Mouse (Mus musculus): ENCODE measurements around the gene Gramd2. TPM values are rescaled to one million over a fixed set of nuclear protein-coding genes. Genes with fewer than 3 reads are reported as not detected.
A peak's percentile ranks its signal among the peaks of the same experiment; 100 is the strongest.

Gramd2 gene
- total RNA-seq (2017) = 0.19 to 0.53 TPM (median 0.49 TPM) in 3 replicates

DNA sequence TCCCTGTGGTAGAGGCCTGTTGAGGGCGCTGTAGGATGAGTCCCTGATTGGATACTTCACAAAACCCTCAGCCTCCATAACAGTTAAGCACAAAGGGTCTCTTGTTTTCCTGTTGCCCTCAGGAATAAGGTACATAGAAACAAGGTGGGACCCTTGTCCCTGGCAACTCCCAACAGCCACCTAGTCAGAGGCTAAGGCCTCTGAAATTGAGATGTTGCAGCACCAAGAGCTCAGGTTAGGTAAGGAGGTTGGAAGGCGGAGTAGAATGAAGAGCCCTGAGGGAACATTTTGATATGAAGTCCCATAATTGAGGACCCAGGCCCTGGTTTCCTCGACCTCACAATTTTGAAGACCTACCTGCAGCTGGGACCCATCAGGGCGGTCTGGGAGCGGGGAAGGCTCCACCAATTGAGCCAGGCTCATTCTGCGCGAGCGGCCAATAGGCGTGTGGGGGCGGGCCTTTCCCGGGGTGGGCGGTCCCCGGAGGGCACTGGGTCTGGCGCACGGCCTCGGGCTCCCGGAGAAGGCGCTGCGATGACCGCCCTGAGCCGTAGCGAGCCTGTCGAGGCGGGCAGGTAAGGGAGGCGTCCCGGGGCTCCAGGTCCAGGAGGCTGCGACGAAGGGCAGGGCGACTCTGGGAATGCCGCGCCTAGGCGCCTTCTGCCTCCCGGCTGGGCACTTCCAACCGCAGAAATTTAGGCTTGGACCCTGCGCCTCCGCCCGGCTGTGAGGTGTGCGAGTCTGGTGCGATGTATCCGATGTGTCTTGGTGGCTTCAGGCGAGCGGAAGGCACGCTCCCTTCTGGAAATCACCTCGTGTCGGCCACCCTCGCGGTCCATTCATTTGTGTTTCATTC lies at the start of gene Gramd2:
Gene Gramd2 (plus strand): TSS at position 467 of the 856 bp plus-strand sequence.
- peak; percentile 45; the same call in 1 of the 2 replicates for ATAC-seq (replicated peaks; ENCODE audit: insufficient number of reproducible peaks, low FRiP score, low TSS enrichment, poor library complexity, severe bottlenecking)

- ATAC-seq (replicated peaks; ENCODE audit: insufficient number of reproducible peaks, low FRiP score, low TSS enrichment, poor library complexity, severe bottlenecking) = no peak
Measured at GRCm38 (mm10) chr9:59638372-59638771, 41.6 kb upstream of the Gramd2 start.

DNA sequence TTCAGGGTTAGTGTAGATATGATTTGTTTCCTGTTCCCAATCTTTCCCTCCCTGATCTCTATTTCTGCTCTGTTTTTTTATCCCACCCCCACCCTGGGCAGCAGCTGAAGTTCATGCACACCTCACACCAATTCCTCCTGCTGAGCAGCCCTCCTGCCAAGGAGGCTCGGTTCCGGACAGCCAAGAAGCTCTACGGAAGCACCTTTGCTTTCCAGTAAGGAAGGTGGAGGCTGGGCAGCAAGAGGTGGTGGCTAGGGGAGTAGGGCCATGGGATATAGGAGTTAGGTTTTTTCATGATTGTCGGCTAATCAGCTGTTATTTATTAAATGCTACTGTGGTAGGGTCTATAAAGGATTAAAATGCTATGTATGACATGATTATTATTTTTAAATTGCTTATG lies 40.0 kb upstream of the Gramd2 start:
- ATAC-seq (replicated peaks; ENCODE audit: insufficient number of reproducible peaks, low FRiP score, low TSS enrichment, poor library complexity, severe bottlenecking) = no peak

DNA sequence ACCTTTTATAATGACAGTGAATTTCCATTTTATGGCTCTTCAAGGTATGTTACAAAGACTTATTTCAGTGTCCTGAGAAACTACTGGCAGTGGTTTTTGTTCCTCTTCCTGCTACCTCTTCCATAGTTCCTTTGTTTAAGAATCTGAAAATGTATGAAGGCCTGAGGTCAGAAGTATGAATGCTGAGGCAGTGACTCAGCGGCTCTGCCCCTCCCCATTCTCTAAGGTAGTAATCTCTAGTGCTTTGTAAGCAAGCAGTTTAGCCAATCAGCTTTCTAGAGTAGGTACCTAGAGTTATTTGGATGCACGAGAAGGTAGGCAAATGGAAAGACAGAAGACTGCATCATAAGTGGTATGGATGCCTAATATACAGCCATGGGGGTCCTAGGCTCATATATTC lies 38.6 kb upstream of the Gramd2 start:
- ATAC-seq (replicated peaks; ENCODE audit: insufficient number of reproducible peaks, low FRiP score, low TSS enrichment, poor library complexity, severe bottlenecking) = no peak

DNA sequence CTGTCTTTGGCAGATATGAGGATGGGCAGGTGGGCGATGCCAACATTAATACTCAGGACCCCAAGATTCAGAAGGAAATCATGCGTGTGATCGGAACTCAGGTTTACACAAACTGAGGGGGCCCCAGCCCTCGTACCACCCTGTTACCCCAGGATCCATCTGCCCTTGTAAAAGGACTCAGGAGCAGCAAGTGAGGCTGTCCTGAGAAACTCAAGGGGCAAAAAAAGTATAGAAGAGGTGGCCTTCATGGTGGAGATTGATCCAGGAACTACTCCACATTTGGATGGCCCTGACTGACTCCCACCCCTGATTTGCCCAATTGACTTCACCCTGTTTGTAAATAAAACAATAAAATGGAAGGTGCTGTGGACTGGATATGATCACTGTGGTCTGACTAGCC lies 30.0 kb upstream of the Gramd2 start:
- no peak for ATAC-seq (replicated peaks; ENCODE audit: insufficient number of reproducible peaks, low FRiP score, low TSS enrichment, poor library complexity, severe bottlenecking)

DNA sequence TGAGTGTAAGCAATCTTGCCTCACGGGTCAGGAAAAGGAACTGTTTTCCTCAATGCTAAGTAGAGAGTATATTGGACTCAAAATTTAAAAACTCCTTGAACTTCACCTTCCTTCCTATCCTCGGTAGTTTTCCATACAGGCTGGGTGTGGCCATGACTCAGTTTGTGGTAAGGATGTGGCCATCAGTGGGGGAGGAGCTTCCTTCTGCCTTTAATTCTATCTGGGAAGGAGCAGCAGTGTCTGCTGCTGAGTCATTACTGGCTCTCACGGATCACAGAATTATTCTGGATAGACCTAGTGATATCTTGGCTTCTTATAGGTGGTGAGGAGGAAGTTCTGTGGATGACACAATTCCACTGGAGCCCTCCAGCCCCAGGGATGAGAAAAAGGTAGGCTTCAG lies 26.6 kb upstream of the Gramd2 start:
- ATAC-seq (replicated peaks; ENCODE audit: insufficient number of reproducible peaks, low FRiP score, low TSS enrichment, poor library complexity, severe bottlenecking) = no peak

- no peak for ATAC-seq (replicated peaks; ENCODE audit: insufficient number of reproducible peaks, low FRiP score, low TSS enrichment, poor library complexity, severe bottlenecking)
Measured at GRCm38 (mm10) chr9:59654450-59654983, 25.4 kb upstream of the Gramd2 start.

DNA sequence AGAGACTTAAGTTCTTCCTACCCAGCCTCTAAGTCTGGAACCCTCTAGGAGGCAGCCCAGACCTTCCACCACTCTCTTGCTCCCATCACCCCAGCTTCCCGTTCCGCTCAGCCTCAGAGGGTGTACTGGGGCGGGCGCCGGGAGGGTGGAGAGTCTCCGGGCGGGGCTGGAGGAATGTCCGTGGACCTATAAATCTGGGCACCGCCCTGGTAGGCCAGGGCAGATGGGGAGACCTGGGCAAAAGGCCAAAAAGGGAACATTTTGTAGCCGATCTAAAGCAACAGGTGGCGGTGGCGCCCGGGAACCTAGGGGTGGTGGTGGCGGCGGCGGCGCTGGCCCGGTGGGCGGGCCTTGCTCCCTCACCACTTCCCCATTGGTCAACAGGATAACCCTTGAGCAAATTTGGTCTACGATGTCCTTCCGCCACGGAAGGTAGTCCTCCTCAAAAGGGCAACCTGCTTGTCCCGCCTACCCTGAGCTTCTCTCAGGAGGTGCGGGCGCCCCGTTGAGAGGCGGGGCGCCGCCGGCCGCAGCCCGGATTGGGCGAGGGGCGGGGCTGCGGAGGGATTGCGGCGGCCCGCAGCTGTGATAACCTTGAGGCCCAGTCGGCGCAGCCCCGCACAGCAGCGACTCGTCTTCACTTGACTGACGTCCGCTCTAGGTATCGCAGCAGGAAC lies 23.8 kb upstream of the Gramd2 start, which contains the start of gene Pkm:
Gene Pkm (plus strand): TSS at position 411 of the 677 bp plus-strand sequence.
- peak; percentile 72 for ATAC-seq (replicated peaks; ENCODE audit: insufficient number of reproducible peaks, low FRiP score, low TSS enrichment, poor library complexity, severe bottlenecking)

DNA sequence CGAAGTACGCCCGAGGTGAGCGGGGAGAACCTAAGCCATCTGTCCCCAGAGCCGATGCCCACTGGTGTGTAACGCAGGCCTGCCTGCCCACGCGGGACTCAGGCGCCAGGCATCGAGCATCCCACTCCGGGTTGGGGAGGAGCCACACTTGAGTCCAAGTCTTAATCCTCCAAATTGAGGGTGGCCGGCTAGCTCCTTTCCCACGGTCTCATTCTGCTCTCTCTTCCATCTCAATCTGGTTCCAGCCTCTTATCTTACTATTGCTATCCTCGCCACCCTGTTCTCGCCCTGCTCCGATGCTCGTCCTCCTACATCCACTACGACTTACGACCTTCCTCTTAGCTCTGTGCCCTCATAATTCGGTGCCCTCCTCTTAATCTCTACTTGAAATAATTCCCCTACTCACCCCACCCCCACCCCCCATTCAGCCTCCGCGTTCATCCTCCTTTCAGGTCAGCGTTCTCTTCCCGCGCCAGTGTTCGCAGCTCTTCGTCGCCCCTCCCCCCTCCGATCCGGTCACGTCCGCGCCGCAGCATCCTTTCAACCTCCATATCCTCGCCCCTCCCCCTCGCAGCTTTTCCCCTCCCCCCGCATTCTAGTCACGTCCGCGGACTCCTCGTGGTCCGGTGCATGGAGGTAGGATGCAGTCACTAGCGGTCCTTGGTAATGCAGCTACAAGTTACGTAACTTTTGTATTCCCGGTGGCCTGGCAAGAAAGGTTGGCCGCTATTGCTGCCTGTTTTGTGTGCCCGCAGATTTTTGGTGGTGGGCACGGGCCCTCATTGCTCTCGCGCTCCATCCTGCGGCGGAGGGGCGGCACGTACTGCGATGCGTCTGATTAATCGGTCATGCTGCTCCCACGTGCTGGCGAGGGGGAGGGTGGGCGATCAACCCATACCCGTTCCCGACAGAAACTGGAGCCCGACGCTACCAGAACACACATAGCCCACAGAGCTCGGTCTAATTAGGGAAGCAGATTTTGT lies 23.0 kb upstream of the Gramd2 start:
- ATAC-seq (replicated peaks; ENCODE audit: insufficient number of reproducible peaks, low FRiP score, low TSS enrichment, poor library complexity, severe bottlenecking) = peak; percentile 19

GRCm38 (mm10) chr9:59658146-59658545 lies 21.8 kb upstream of the Gramd2 start:
- no peak for ATAC-seq (replicated peaks; ENCODE audit: insufficient number of reproducible peaks, low FRiP score, low TSS enrichment, poor library complexity, severe bottlenecking)

- peak; percentile 40 for ATAC-seq (replicated peaks; ENCODE audit: insufficient number of reproducible peaks, low FRiP score, low TSS enrichment, poor library complexity, severe bottlenecking)
Measured at GRCm38 (mm10) chr9:59659036-59660026, 20.6 kb upstream of the Gramd2 start.

DNA sequence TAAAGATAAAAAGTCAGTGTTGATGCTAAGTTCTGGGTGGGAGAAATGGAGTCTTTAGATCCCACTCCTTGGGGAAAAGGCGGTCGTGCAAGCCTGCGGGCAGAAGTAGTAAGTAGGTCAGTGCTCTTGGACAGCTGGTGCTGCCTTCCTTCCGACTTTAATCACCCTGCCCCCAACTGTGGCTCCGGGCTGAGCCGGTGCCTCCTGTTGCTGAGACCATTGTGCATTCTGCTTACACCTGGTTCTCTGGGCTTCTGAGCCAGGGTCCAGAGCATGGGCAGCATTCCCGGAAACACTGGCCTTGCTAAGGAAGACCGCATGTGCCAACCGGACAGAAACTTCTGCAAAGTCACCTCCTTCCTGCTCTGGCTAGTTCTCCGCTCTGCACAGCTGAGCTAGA lies 19.5 kb upstream of the Gramd2 start:
- ATAC-seq (replicated peaks; ENCODE audit: insufficient number of reproducible peaks, low FRiP score, low TSS enrichment, poor library complexity, severe bottlenecking) = no peak

GRCm38 (mm10) chr9:59661298-59661975 lies 18.5 kb upstream of the Gramd2 start:
- ATAC-seq (replicated peaks; ENCODE audit: insufficient number of reproducible peaks, low FRiP score, low TSS enrichment, poor library complexity, severe bottlenecking) = no peak

- ATAC-seq (replicated peaks; ENCODE audit: insufficient number of reproducible peaks, low FRiP score, low TSS enrichment, poor library complexity, severe bottlenecking) = no peak
Measured at GRCm38 (mm10) chr9:59663226-59663625, 16.7 kb upstream of the Gramd2 start.

- no peak for ATAC-seq (replicated peaks; ENCODE audit: insufficient number of reproducible peaks, low FRiP score, low TSS enrichment, poor library complexity, severe bottlenecking)
Measured at GRCm38 (mm10) chr9:59663957-59664356, 16.0 kb upstream of the Gramd2 start.

DNA sequence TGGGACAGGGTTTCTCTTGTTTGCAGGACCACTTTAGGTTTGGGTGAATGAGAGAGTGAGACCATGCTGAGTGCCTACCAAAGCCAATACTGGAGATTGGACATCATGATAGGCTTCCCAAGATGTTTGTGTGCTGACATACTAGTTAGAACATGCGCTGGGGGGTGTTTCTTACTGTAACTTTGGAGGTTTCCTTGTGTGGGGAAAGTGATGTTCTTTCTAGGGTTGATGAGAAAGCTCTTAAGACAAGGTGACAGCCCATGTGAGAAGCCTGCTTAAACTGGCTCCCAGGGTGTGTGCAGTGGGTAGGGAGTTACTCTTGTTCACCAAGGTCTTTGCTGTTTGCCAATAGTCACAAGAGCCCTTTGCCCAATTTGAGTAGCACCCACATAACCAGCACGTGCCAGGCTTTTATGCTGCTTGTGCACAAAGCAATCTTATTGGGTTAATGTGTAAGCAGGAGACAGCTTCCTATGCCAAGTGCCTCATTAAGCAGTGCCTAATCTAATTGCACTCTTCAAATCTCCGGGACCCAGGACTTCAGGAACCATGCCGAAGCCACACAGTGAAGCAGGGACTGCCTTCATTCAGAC lies 15.2 kb upstream of the Gramd2 start:
- ATAC-seq (replicated peaks; ENCODE audit: insufficient number of reproducible peaks, low FRiP score, low TSS enrichment, poor library complexity, severe bottlenecking) = no peak

DNA sequence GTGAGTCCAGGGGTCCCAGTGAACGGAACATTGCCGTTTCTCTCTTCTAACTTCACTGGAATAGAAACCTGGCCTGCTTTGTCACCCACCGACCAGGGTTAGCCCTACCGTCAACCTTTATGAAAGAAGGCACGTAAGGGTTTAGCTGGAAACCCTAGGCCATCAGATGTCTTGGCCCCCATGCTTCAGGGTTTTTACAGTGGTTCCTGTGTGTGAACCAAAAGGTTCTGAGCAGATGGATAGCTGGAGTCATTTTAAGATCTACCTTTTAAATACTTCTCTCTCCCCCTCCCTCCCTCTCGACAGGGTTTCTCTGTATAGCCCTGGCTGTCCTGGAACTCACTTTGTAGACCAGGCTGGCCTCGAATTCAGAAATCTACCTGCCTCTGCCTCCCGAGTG lies 13.9 kb upstream of the Gramd2 start:
- ATAC-seq (replicated peaks; ENCODE audit: insufficient number of reproducible peaks, low FRiP score, low TSS enrichment, poor library complexity, severe bottlenecking) = no peak

Data from monocyte, adult 5-6 weeks (primary cell).